Mouse (Mus musculus) neural tube, embryonic 13.5 days (tissue): ENCODE measurements at regions not wholly inside any gene's neighbourhood (a gene's known extent, or its start where the extent isn't known, plus 50 kb on each side); places are given as distances from the start of the nearest gene placed in this dataset.
A peak's percentile ranks its signal among the peaks of the same experiment; 100 is the strongest.

Source experiments
- ATAC-seq: fragments of 200-750 bp; cut with Nextera tagmentation; 2 replicates; pipeline ENCODE4 v1.8.0; 2017; ENCODE audit warnings: low read depth, mild to moderate bottlenecking, moderate TSS enrichment, moderate library complexity
- H3K27ac ChIP-seq: fragments of 300-500 bp; sonication (generic); replicated peaks from 2 replicates; pipeline ENCODE4 v1.5.1; 2015; ENCODE audit warnings: moderate library complexity, mild to moderate bottlenecking, inconsistent platforms
- H3K27me3 ChIP-seq: fragments of 300-500 bp; sonication (generic); 2 replicates; pipeline ENCODE4 v1.6.1; 2015; ENCODE audit warnings: mild to moderate bottlenecking, inconsistent platforms
- H3K36me3 ChIP-seq: fragments of 300-500 bp; sonication (generic); 2 replicates; pipeline ENCODE4 v1.6.1; 2015; ENCODE audit warnings: mild to moderate bottlenecking, inconsistent platforms
- H3K4me1 ChIP-seq: fragments of 300-500 bp; sonication (generic); replicated peaks from 2 replicates; pipeline ENCODE4 v1.6.1; 2015; ENCODE audit warnings: inconsistent platforms
- H3K4me2 ChIP-seq: fragments of 300-500 bp; sonication (generic); 2 replicates; pipeline ENCODE4 v1.6.1; 2015; ENCODE audit warnings: inconsistent platforms, mild to moderate bottlenecking, moderate library complexity
- H3K4me3 ChIP-seq: fragments of 300-500 bp; sonication (generic); 2 replicates; pipeline ENCODE4 v1.5.1; 2015; ENCODE audit warnings: mild to moderate bottlenecking, inconsistent platforms
- H3K9ac ChIP-seq: fragments of 300-500 bp; sonication (generic); 2 replicates; pipeline ENCODE4 v1.6.1; 2015; ENCODE audit warnings: moderate library complexity, mild to moderate bottlenecking, inconsistent platforms
- H3K9me3 ChIP-seq: fragments of 300-500 bp; sonication (generic); 2 replicates; pipeline ENCODE4 v1.6.1; 2016; ENCODE audit warnings: inconsistent platforms
- WGBS: fragments of 180-500 bp; shearing (Covaris S2); methylation state at CpG from one replicate; pipeline ENCODE4 v1.1.7; 2015; 5-methylcytosine and 5-hydroxymethylcytosine counted together

GRCm38 (mm10) chr15:36375549-36375885, 632.1 kb downstream of the Zfp706 start:
- Histone ChIP-seq H3K4me2 (peak overlapping the region; percentile 77), H3K4me1 (peaks cover 23% of the 10 kb centered on the region), H3K36me3 (no peaks in the 10 kb centered on the region), H3K9ac (no peak overlapping the region), H3K9me3 (no peaks in the 10 kb centered on the region), H3K27me3 (peaks cover 10% of the 10 kb centered on the region), H3K4me3 (peak overlapping the region; percentile 36; the same call in 1 of the 2 replicates), H3K27ac (no peak overlapping the region)
- 0% methylated on average over 1 of the region's 1 CpGs for WGBS
- no peak for ATAC-seq

GRCm38 (mm10) chr15:36374732-36375548, 632.6 kb downstream of the Zfp706 start:
- peak overlapping the region; percentile 36 for H3K4me3 ChIP-seq
- peak overlapping the region; percentile 57 for H3K9ac ChIP-seq
- H3K4me1 ChIP-seq, result peaks cover 22% of the 10 kb centered on the region
- peaks cover 10% of the 10 kb centered on the region for H3K27me3 ChIP-seq
- H3K27ac ChIP-seq, result no peak overlapping the region
- no peaks in the 10 kb centered on the region for H3K36me3 ChIP-seq
- 2% methylated on average over 20 of the region's 20 CpGs for WGBS
- no peaks in the 10 kb centered on the region for H3K9me3 ChIP-seq
- H3K4me2 ChIP-seq, result peak overlapping the region; percentile 77
- peak; percentile 51; the same call in 1 of the 2 replicates for ATAC-seq

GRCm38 (mm10) chr15:36373900-36374611, 633.5 kb downstream of the Zfp706 start:
- WGBS, result 7% methylated on average over 11 of the region's 11 CpGs
- ATAC-seq, result peak; percentile 45

GRCm38 (mm10) chr15:36373481-36373880, 634.1 kb downstream of the Zfp706 start:
- Histone ChIP-seq H3K27ac (no peak overlapping the region), H3K36me3 (no peaks in the 10 kb centered on the region), H3K4me2 (no peak overlapping the region), H3K4me1 (peaks cover 22% of the 10 kb centered on the region), H3K9ac (no peak overlapping the region), H3K9me3 (no peaks in the 10 kb centered on the region), H3K4me3 (no peak overlapping the region), H3K27me3 (peaks cover 10% of the 10 kb centered on the region)
- 58% methylated on average over 3 of the region's 3 CpGs for WGBS
- no peak for ATAC-seq

More at GRCm38 (mm10) chr15:36373900-36374611, 633.5 kb downstream of the Zfp706 start:
- Histone ChIP-seq H3K9me3 (no peaks in the 10 kb centered on the region), H3K27ac (no peak overlapping the region), H3K36me3 (no peaks in the 10 kb centered on the region), H3K27me3 (peaks cover 10% of the 10 kb centered on the region), H3K4me2 (peak overlapping the region; percentile 77), H3K4me3 (peak overlapping the region; percentile 36), H3K4me1 (peaks cover 22% of the 10 kb centered on the region), H3K9ac (peak overlapping the region; percentile 57)

- Histone ChIP-seq H3K4me1 (peaks cover 22% of the 10 kb centered on the region), H3K9me3 (no peaks in the 10 kb centered on the region), H3K9ac (no peak overlapping the region), H3K4me3 (no peak overlapping the region), H3K36me3 (no peaks in the 10 kb centered on the region), H3K4me2 (no peak overlapping the region), H3K27me3 (peaks cover 10% of the 10 kb centered on the region), H3K27ac (no peak overlapping the region)
- no peak for ATAC-seq
These were observed 636.2 kb downstream of the Zfp706 start for GRCm38 (mm10) chr15:36371382-36371781.

- Histone ChIP-seq H3K27ac (no peak overlapping the region), H3K27me3 (peaks cover 10% of the 10 kb centered on the region), H3K9ac (no peak overlapping the region), H3K4me3 (no peak overlapping the region), H3K36me3 (no peaks in the 10 kb centered on the region), H3K9me3 (no peaks in the 10 kb centered on the region), H3K4me2 (no peak overlapping the region), H3K4me1 (peaks cover 22% of the 10 kb centered on the region)
- WGBS, result 90% methylated on average over 4 of the region's 4 CpGs
- no peak for ATAC-seq
These were observed 636.7 kb downstream of the Zfp706 start for GRCm38 (mm10) chr15:36370906-36371305.

- no peak overlapping the region for H3K4me3 ChIP-seq
- H3K27ac ChIP-seq, result no peak overlapping the region
- no peak overlapping the region for H3K4me2 ChIP-seq
- no peak overlapping the region for H3K9ac ChIP-seq
- H3K27me3 ChIP-seq, result no peaks in the 10 kb centered on the region
- no peaks in the 10 kb centered on the region for H3K36me3 ChIP-seq
- no peak for ATAC-seq
- H3K4me1 ChIP-seq, result no peaks in the 10 kb centered on the region
- no peaks in the 10 kb centered on the region for H3K9me3 ChIP-seq
These were observed 640.3 kb downstream of the Zfp706 start for GRCm38 (mm10) chr15:36367296-36367695.

GRCm38 (mm10) chr15:36364757-36365156, 642.8 kb downstream of the Zfp706 start:
- Histone ChIP-seq H3K27me3 (no peaks in the 10 kb centered on the region), H3K4me1 (peaks cover 15% of the 10 kb centered on the region), H3K27ac (no peak overlapping the region), H3K4me2 (no peak overlapping the region), H3K9ac (no peak overlapping the region), H3K36me3 (no peaks in the 10 kb centered on the region), H3K9me3 (no peaks in the 10 kb centered on the region), H3K4me3 (no peak overlapping the region)
- ATAC-seq, result no peak

- Histone ChIP-seq H3K27ac (no peak overlapping the region), H3K36me3 (no peaks in the 10 kb centered on the region), H3K4me2 (no peak overlapping the region), H3K9me3 (no peaks in the 10 kb centered on the region), H3K27me3 (no peaks in the 10 kb centered on the region), H3K4me3 (no peak overlapping the region), H3K4me1 (peaks cover 15% of the 10 kb centered on the region), H3K9ac (no peak overlapping the region)
- WGBS, result 80% methylated on average over 5 of the region's 5 CpGs
- ATAC-seq, result no peak
These were observed 643.5 kb downstream of the Zfp706 start for GRCm38 (mm10) chr15:36364062-36364461.

- Histone ChIP-seq H3K9me3 (no peaks in the 10 kb centered on the region), H3K4me2 (no peak overlapping the region), H3K36me3 (no peaks in the 10 kb centered on the region), H3K9ac (no peak overlapping the region), H3K4me3 (no peak overlapping the region), H3K4me1 (peaks cover 15% of the 10 kb centered on the region), H3K27me3 (no peaks in the 10 kb centered on the region), H3K27ac (no peak overlapping the region)
- 71% methylated on average over 4 of the region's 4 CpGs for WGBS
- ATAC-seq, result no peak
These were observed 644.5 kb downstream of the Zfp706 start for GRCm38 (mm10) chr15:36362911-36363565.

- no peak for ATAC-seq
- H3K27ac ChIP-seq, result no peak overlapping the region
These were observed 645.9 kb downstream of the Zfp706 start for GRCm38 (mm10) chr15:36361522-36362148.

More at GRCm38 (mm10) chr15:36361522-36362148, 645.9 kb downstream of the Zfp706 start:
- Histone ChIP-seq H3K9me3 (no peaks in the 10 kb centered on the region), H3K4me1 (peaks cover 15% of the 10 kb centered on the region), H3K4me3 (no peak overlapping the region), H3K9ac (no peak overlapping the region), H3K4me2 (no peak overlapping the region), H3K36me3 (no peaks in the 10 kb centered on the region), H3K27me3 (no peaks in the 10 kb centered on the region)
- WGBS, result 49% methylated on average over 7 of the region's 7 CpGs
